Mouse (Mus musculus): ENCODE measurements around the gene Tmem190.
"Not testable (repeated sequence)": the region's sequence is repeated elsewhere in the genome, so short reads cannot be mapped to it uniquely, and the experiment has no call there.

The Tmem190 gene

GRCm38 (mm10) chr7:4771202-4771601, 11.5 kb upstream of the Tmem190 start, which contains the start of gene Fam71e2:
TSS of gene Fam71e2 (minus strand) at chr7:4771302.
- DNase-seq (ENCODE audit: extremely low read depth, insufficient read length, low spot score): no peak

GRCm38 (mm10) chr7:4776131-4776530, 6.6 kb upstream of the Tmem190 start:
- DNase-seq (ENCODE audit: extremely low read depth, insufficient read length, low spot score): no peak

GRCm38 (mm10) chr7:4776861-4777830, 5.6 kb upstream of the Tmem190 start:
- no peak for DNase-seq (ENCODE audit: extremely low read depth, insufficient read length, low spot score)

GRCm38 (mm10) chr7:4777851-4778637, 4.7 kb upstream of the Tmem190 start:
- DNase-seq (ENCODE audit: extremely low read depth, insufficient read length, low spot score): no peak

- peak; percentile 37 for DNase-seq (ENCODE audit: extremely low read depth, insufficient read length, low spot score)
Measured at GRCm38 (mm10) chr7:4779921-4780320, 2.8 kb upstream of the Tmem190 start.

- no peak for DNase-seq (ENCODE audit: extremely low read depth, insufficient read length, low spot score)
Measured at GRCm38 (mm10) chr7:4782130-4782529, 607 bp upstream of the Tmem190 start.

GRCm38 (mm10) chr7:4783667-4784268, 1.0 kb downstream of the Tmem190 start:
- DNase-seq (ENCODE audit: extremely low read depth, insufficient read length, low spot score): no peak

GRCm38 (mm10) chr7:4788499-4789435, 6.0 kb downstream of the Tmem190 start:
- DNase-seq (ENCODE audit: extremely low read depth, insufficient read length, low spot score): peak; percentile 85

GRCm38 (mm10) chr7:4789436-4789935, 6.7 kb downstream of the Tmem190 start, which contains the start of gene Tmem238:
TSS of gene Tmem238 (minus strand) at chr7:4789656.
- peak; percentile 71 for DNase-seq (ENCODE audit: extremely low read depth, insufficient read length, low spot score)

- peak; percentile 91 for DNase-seq (ENCODE audit: extremely low read depth, insufficient read length, low spot score)
Measured at GRCm38 (mm10) chr7:4792278-4793212, 9.8 kb downstream of the Tmem190 start, which contains the start of gene Rpl28. TSS of gene Rpl28 (plus strand) at chr7:4792874.

- not testable (repeated sequence) for DNase-seq (ENCODE audit: extremely low read depth, insufficient read length, low spot score)
Measured at GRCm38 (mm10) chr7:4793248-4793647, 10.5 kb downstream of the Tmem190 start.

- DNase-seq (ENCODE audit: extremely low read depth, insufficient read length, low spot score): no peak
Measured at GRCm38 (mm10) chr7:4793674-4794073, 10.9 kb downstream of the Tmem190 start.

GRCm38 (mm10) chr7:4794631-4795168, 12.0 kb downstream of the Tmem190 start:
- no peak for DNase-seq (ENCODE audit: extremely low read depth, insufficient read length, low spot score)

GRCm38 (mm10) chr7:4795767-4796433, 13.2 kb downstream of the Tmem190 start:
- peak; percentile 42 for DNase-seq (ENCODE audit: extremely low read depth, insufficient read length, low spot score)

- no peak for DNase-seq (ENCODE audit: extremely low read depth, insufficient read length, low spot score)
Measured at GRCm38 (mm10) chr7:4802247-4802646, 19.5 kb downstream of the Tmem190 start.

GRCm38 (mm10) chr7:4806716-4807115, 24.0 kb downstream of the Tmem190 start:
- DNase-seq (ENCODE audit: extremely low read depth, insufficient read length, low spot score): no peak

- not testable (repeated sequence) for DNase-seq (ENCODE audit: extremely low read depth, insufficient read length, low spot score)
Measured at GRCm38 (mm10) chr7:4811131-4811530, 28.4 kb downstream of the Tmem190 start.
